Mouse (Mus musculus) ovary, postnatal 10 days (tissue): Measurements from ENCODE around the gene Olfr923.
"Not testable (repeated sequence)": the region's sequence is repeated elsewhere in the genome, so short reads cannot be mapped to it uniquely, and the experiment has no call there.

ENCODE experiments used
- DNase-seq: peaks from one replicate; pipeline ENCODE4 v3.0.0; 2022; ENCODE audit warnings: low spot score

Gene Olfr923

GRCm38 (mm10) chr9:38826245-38826644, at the start of gene Olfr923:
Gene Olfr923 (plus strand): TSS chr9:38826545.
- DNase-seq, result no peak

GRCm38 (mm10) chr9:38792689-38793088, 33.7 kb upstream of the Olfr923 start:
- DNase-seq, result no peak

GRCm38 (mm10) chr9:38805696-38806095, 20.6 kb upstream of the Olfr923 start:
- no peak for DNase-seq

GRCm38 (mm10) chr9:38814314-38814713, 12.0 kb upstream of the Olfr923 start, which contains the start of gene Olfr922:
Gene Olfr922 (plus strand): TSS chr9:38814614.
- no peak for DNase-seq

- DNase-seq, result no peak
Measured at GRCm38 (mm10) chr9:38815458-38815986, 10.8 kb upstream of the Olfr923 start.

GRCm38 (mm10) chr9:38833027-38833426, 6.7 kb downstream of the Olfr923 start:
- DNase-seq, result no peak

- no peak for DNase-seq
Measured at GRCm38 (mm10) chr9:38844149-38844548, 17.8 kb downstream of the Olfr923 start, which contains the start of gene Olfr924. Gene Olfr924 (plus strand): TSS chr9:38844449.

- no peak for DNase-seq
Measured at GRCm38 (mm10) chr9:38854760-38855159, 28.4 kb downstream of the Olfr923 start, which contains the start of gene Olfr26. Gene Olfr26 (plus strand): TSS chr9:38855060.

GRCm38 (mm10) chr9:38874880-38875279, 48.5 kb downstream of the Olfr923 start:
- not testable (repeated sequence) for DNase-seq

GRCm38 (mm10) chr9:38876826-38877225, 50.5 kb downstream of the Olfr923 start, which contains the start of gene Olfr926:
Gene Olfr926 (plus strand): TSS chr9:38877126.
- no peak for DNase-seq
